Mouse (Mus musculus) CH12.LX (cell line): ENCODE measurements around the gene Mpped1.

Experiments used
- CTCF ChIP-seq, 2 experiments: IDR thresholded peaks in 1 of 2; conservative IDR thresholded peaks in 1 of 2; 2 replicates each; pipeline ENCODE4 v1.5.1; 2011 to 2012; ENCODE audit warnings: low read depth in 2 of 2, low read length in 2 of 2, improper control_type of control experiment in 1 of 2, inconsistent platforms in 1 of 2, mild to moderate bottlenecking in 1 of 2, moderate library complexity in 1 of 2
- ELF1 ChIP-seq: IDR thresholded peaks from 2 replicates; pipeline ENCODE4 v1.6.1; 2014; ENCODE audit warnings: low read depth, mild to moderate bottlenecking, inconsistent platforms, low read length, improper control_type of control experiment
- EP300 ChIP-seq: IDR thresholded peaks from 2 replicates; pipeline ENCODE4 v1.6.1; 2011; ENCODE audit warnings: low read length, improper control_type of control experiment
- HCFC1 ChIP-seq: IDR thresholded peaks from 2 replicates; pipeline ENCODE4 v1.6.1; 2012; ENCODE audit warnings: low read depth, mild to moderate bottlenecking, inconsistent platforms, low read length, improper control_type of control experiment
- MAFK ChIP-seq: IDR thresholded peaks from 2 replicates; pipeline ENCODE4 v1.6.1; 2011; ENCODE audit warnings: low read length, improper control_type of control experiment; ENCODE audit not compliant: insufficient replicate concordance
- MAX ChIP-seq: IDR thresholded peaks from 2 replicates; pipeline ENCODE4 v1.6.1; 2011; ENCODE audit warnings: low read length, improper control_type of control experiment
- POLR2A ChIP-seq: IDR thresholded peaks from 2 replicates; pipeline ENCODE4 v1.6.1; 2011; ENCODE audit warnings: low read depth, mild to moderate bottlenecking, improper control_type of control experiment, low read length
- RAD21 ChIP-seq: IDR thresholded peaks from 2 replicates; pipeline ENCODE4 v1.6.1; 2011; ENCODE audit warnings: low read depth, mild to moderate bottlenecking, low read length, improper control_type of control experiment, moderate library complexity
- ZC3H11A ChIP-seq: IDR thresholded peaks from 2 replicates; pipeline ENCODE4 v1.6.1; 2012; ENCODE audit warnings: low read depth, mild to moderate bottlenecking, inconsistent platforms, low read length, improper control_type of control experiment

GRCm38 (mm10) chr15:83877898-83878297 is 98.6 kb downstream of the Mpped1 start:
- TF ChIP-seq HCFC1 (no peak), ZC3H11A (no peak), POLR2A (no peak), MAX (no peak), EP300 (no peak), CTCF (conservative IDR thresholded peaks at IDR 0.05 in 1 of 2, IDR thresholded peaks at IDR 0.05 in 1 of 2; ENCODE audit: low read depth in 2 of 2, low read length in 2 of 2) (no peak), MAFK (no peak), ELF1 (no peak), RAD21 (no peak)
